Mouse (Mus musculus): ENCODE results near the gene Tmem184b. TPM values are rescaled to one million over a fixed set of nuclear protein-coding genes. Genes with fewer than 3 reads are reported as not detected.

Gene Tmem184b
- polyA plus RNA-seq, 1 experiment from 2014 or later = 52.7 TPM

DNA sequence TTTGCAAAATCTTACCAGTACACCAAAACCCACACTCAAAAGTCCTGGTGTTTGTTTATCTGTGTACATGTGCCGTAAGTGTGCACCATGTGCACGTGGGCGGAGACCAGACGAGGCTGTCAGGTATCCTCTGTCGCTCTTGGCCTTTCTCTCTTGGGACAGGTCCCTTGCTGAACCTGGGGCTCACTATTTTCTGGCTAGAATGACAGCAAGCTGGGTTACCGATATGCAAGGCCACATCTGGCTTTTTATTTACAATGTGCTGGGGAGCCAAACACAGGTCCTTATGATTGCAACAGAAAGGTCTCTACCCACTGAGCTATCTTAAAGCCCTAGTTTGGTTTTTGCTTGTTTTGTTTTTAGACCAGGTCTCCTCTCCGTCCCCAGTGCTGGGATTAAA lies 15.8 kb downstream of the Tmem184b start:
- no peak for ATAC-seq (ENCODE audit: insufficient read depth, low FRiP score)
- H3K36me3 ChIP-seq (ENCODE audit: control insufficient read depth, insufficient read depth, low read length) = no peaks in the 10 kb centered on the region
- peak overlapping the region; percentile 60; the same call in 1 of the 2 replicates for H3K27ac ChIP-seq (ENCODE audit: low read length)

DNA sequence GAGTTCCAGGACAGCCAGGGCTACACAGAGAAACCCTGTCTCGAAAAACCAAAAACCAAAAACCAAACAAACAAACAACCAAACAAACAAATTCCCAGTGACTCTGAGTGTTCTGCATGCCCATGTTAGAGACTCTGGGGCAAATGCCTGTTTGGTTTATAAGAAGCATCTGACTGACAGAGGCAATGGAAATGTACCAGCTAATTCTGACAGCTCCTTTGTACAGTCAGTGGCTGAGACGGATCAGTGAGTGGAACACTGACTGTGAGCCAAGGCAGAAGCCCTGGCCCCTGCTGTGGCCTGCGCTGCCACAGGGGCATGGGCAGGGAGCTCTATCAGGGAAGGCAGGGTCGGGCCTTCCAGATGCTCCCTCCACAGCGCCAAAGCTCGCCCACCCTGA lies 16.3 kb downstream of the Tmem184b start:
- Histone ChIP-seq H3K27me3 (ENCODE audit: control insufficient read depth, insufficient read depth, low read length) (no peaks in the 10 kb centered on the region), H3K36me3 (ENCODE audit: control insufficient read depth, insufficient read depth, low read length) (no peaks in the 10 kb centered on the region), H3K9ac (ENCODE audit: low read length) (no peak overlapping the region), H3K27ac (ENCODE audit: low read length) (no peak overlapping the region), H3K4me1 (ENCODE audit: control insufficient read depth, insufficient read depth, low read length) (peaks cover 39% of the 10 kb centered on the region), H3K4me2 (ENCODE audit: low read depth, low read length) (no peak overlapping the region), H3K4me3 (replicated peaks; ENCODE audit: low read length) (no peak overlapping the region), H3K9me3 (replicated peaks; ENCODE audit: control insufficient read depth, low read length) (no peaks in the 10 kb centered on the region)
- WGBS = 73% methylated on average over 6 of the region's 6 CpGs
- ATAC-seq (ENCODE audit: insufficient read depth, low FRiP score) = no peak

More for the DNA sequence above, 15.8 kb downstream of the Tmem184b start:
- H3K4me1 ChIP-seq (ENCODE audit: control insufficient read depth, insufficient read depth, low read length) = peaks cover 44% of the 10 kb centered on the region
- 81% methylated on average over 7 of the region's 7 CpGs for WGBS
- H3K4me3 ChIP-seq (replicated peaks; ENCODE audit: low read length) = no peak overlapping the region
- H3K9ac ChIP-seq (ENCODE audit: low read length) = no peak overlapping the region
- H3K27me3 ChIP-seq (ENCODE audit: control insufficient read depth, insufficient read depth, low read length) = no peaks in the 10 kb centered on the region
- no peak overlapping the region for H3K4me2 ChIP-seq (ENCODE audit: low read depth, low read length)
- no peaks in the 10 kb centered on the region for H3K9me3 ChIP-seq (replicated peaks; ENCODE audit: control insufficient read depth, low read length)

- Histone ChIP-seq H3K4me2 (ENCODE audit: low read depth, low read length) (no peak overlapping the region), H3K9me3 (replicated peaks; ENCODE audit: control insufficient read depth, low read length) (no peaks in the 10 kb centered on the region), H3K27me3 (ENCODE audit: control insufficient read depth, insufficient read depth, low read length) (no peaks in the 10 kb centered on the region), H3K9ac (ENCODE audit: low read length) (no peak overlapping the region), H3K27ac (ENCODE audit: low read length) (no peak overlapping the region), H3K4me1 (ENCODE audit: control insufficient read depth, insufficient read depth, low read length) (peaks cover 12% of the 10 kb centered on the region), H3K36me3 (ENCODE audit: control insufficient read depth, insufficient read depth, low read length) (no peaks in the 10 kb centered on the region), H3K4me3 (replicated peaks; ENCODE audit: low read length) (no peak overlapping the region)
- 78% methylated on average over 9 of the region's 9 CpGs for WGBS
- ATAC-seq (ENCODE audit: insufficient read depth, low FRiP score) = no peak
Observed at GRCm38 (mm10) chr15:79381644-79382043, 21.7 kb downstream of the Tmem184b start.

DNA sequence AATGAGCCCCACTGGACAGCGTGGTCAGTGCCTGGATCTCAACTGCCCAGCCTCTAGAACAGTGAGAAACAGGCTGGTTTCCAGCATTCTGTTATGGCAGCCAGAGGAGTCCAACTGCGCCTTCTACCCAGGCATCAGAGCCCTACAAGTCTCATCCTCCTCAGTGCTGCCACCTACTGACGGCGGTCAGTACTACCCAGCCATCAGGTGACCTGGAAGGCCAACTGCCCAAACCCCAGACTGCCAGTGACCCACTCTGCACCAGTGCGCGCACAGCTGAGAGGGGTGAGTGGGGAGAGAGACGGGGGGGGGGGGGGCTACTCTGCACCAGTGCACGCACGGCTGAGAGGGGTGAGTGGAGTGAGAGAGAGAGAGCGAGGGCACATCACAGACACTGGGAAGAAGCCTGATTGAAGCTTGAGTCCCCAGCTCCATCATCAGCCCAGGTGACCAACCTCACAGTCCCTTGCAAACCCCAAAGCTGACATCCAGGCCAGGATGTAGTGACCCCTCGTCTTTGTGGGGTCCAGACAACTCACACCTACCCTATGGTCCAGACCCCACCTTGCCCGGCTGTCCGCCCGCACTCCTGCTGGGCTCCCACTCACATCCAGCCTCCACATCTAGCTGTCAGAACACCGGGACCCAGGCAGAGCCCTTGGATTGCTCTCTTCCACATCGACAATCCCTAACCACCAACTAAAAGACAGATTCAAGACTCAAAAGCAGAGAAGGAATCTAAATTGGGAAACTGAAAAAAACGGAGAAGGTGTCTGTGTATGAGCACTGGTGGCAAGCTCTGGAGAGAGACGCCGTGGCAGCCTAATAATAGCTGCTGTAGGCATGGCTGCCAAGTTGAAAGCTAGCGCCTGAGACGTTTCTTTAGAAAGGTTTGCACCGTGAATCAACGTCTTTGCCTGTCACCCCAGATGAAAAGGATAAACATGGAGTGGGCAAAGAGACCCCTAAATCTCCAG lies 22.6 kb downstream of the Tmem184b start:
- Histone ChIP-seq H3K27me3 (ENCODE audit: control insufficient read depth, insufficient read depth, low read length) (no peaks in the 10 kb centered on the region), H3K36me3 (ENCODE audit: control insufficient read depth, insufficient read depth, low read length) (no peaks in the 10 kb centered on the region), H3K4me2 (ENCODE audit: low read depth, low read length) (no peak overlapping the region), H3K9me3 (replicated peaks; ENCODE audit: control insufficient read depth, low read length) (no peaks in the 10 kb centered on the region), H3K9ac (ENCODE audit: low read length) (peak overlapping the region; percentile 37; the same call in 1 of the 2 replicates), H3K27ac (ENCODE audit: low read length) (peak overlapping the region; percentile 43), H3K4me1 (ENCODE audit: control insufficient read depth, insufficient read depth, low read length) (peaks cover 12% of the 10 kb centered on the region), H3K4me3 (replicated peaks; ENCODE audit: low read length) (no peak overlapping the region)
- ATAC-seq (ENCODE audit: insufficient read depth, low FRiP score) = peak; percentile 39; the same call in 1 of the 2 replicates
- WGBS = 47% methylated on average over 23 of the region's 23 CpGs

GRCm38 (mm10) chr15:79379658-79380057 lies 23.7 kb downstream of the Tmem184b start:
- Histone ChIP-seq H3K9me3 (replicated peaks; ENCODE audit: control insufficient read depth, low read length) (no peaks in the 10 kb centered on the region), H3K36me3 (ENCODE audit: control insufficient read depth, insufficient read depth, low read length) (no peaks in the 10 kb centered on the region), H3K4me3 (replicated peaks; ENCODE audit: low read length) (no peak overlapping the region), H3K27me3 (ENCODE audit: control insufficient read depth, insufficient read depth, low read length) (no peaks in the 10 kb centered on the region), H3K4me1 (ENCODE audit: control insufficient read depth, insufficient read depth, low read length) (peaks cover 12% of the 10 kb centered on the region), H3K27ac (ENCODE audit: low read length) (no peak overlapping the region), H3K4me2 (ENCODE audit: low read depth, low read length) (no peak overlapping the region), H3K9ac (ENCODE audit: low read length) (no peak overlapping the region)
- WGBS = 86% methylated on average over 7 of the region's 7 CpGs
- no peak for ATAC-seq (ENCODE audit: insufficient read depth, low FRiP score)

GRCm38 (mm10) chr15:79378608-79379007 lies 24.8 kb downstream of the Tmem184b start:
- Histone ChIP-seq H3K4me1 (ENCODE audit: control insufficient read depth, insufficient read depth, low read length) (peaks cover 12% of the 10 kb centered on the region), H3K36me3 (ENCODE audit: control insufficient read depth, insufficient read depth, low read length) (no peaks in the 10 kb centered on the region)

DNA sequence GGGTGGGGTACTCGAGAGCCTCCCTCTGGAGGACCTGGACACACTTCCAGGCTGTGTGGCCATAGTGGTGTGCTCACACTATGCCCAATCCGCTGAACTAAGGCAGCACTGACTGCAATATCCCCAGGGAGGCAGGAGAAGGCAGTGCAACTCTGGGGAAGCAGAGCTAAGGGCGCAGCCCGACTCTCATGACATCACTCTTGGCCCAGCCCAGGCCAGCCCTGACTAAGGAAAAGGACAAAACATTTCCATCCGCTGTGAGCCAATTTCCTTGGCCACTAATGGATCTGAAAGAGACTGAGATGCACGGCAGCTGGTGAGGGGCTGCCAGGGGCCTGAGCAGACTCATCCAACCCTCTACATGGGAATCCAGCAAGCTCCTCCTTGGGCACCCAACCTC lies 25.7 kb downstream of the Tmem184b start:
- Histone ChIP-seq H3K9me3 (replicated peaks; ENCODE audit: control insufficient read depth, low read length) (no peaks in the 10 kb centered on the region), H3K4me1 (ENCODE audit: control insufficient read depth, insufficient read depth, low read length) (peaks cover 12% of the 10 kb centered on the region), H3K27ac (ENCODE audit: low read length) (no peak overlapping the region), H3K27me3 (ENCODE audit: control insufficient read depth, insufficient read depth, low read length) (no peaks in the 10 kb centered on the region), H3K36me3 (ENCODE audit: control insufficient read depth, insufficient read depth, low read length) (no peaks in the 10 kb centered on the region), H3K4me2 (ENCODE audit: low read depth, low read length) (no peak overlapping the region), H3K9ac (ENCODE audit: low read length) (0 out of 2 replicates have a peak overlapping the region, but pooled peaks have one; percentile 2), H3K4me3 (replicated peaks; ENCODE audit: low read length) (no peak overlapping the region)
- WGBS = 63% methylated on average over 6 of the region's 6 CpGs
- ATAC-seq (ENCODE audit: insufficient read depth, low FRiP score) = peak; percentile 54; the same call in 1 of the 2 replicates

More at GRCm38 (mm10) chr15:79378608-79379007, 24.8 kb downstream of the Tmem184b start:
- ATAC-seq (ENCODE audit: insufficient read depth, low FRiP score) = no peak
- Histone ChIP-seq H3K9ac (ENCODE audit: low read length) (no peak overlapping the region), H3K9me3 (replicated peaks; ENCODE audit: control insufficient read depth, low read length) (no peaks in the 10 kb centered on the region), H3K4me2 (ENCODE audit: low read depth, low read length) (no peak overlapping the region), H3K27ac (ENCODE audit: low read length) (no peak overlapping the region), H3K4me3 (replicated peaks; ENCODE audit: low read length) (no peak overlapping the region), H3K27me3 (ENCODE audit: control insufficient read depth, insufficient read depth, low read length) (no peaks in the 10 kb centered on the region)
- WGBS = 92% methylated on average over 10 of the region's 10 CpGs

DNA sequence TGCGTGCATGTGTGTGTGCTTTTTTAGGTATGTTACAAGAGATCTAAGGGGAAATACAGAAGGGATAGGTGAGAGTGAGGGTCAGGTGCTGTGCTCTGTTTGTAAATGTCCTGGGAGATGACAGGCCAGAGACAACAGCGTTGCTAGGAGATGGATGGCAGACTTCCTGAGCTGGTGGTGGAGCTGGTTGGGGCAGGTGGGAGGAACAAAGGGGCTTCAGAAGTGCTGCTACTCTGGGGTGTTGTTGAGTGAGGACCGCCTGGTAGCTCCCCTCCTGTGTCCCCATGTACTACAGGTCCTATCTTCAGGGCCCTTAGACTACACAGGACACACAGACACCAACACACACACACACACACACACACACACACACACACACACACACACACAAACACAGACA lies 28.6 kb downstream of the Tmem184b start:
- H3K9me3 ChIP-seq (replicated peaks; ENCODE audit: control insufficient read depth, low read length) = no peaks in the 10 kb centered on the region
- ATAC-seq (ENCODE audit: insufficient read depth, low FRiP score) = no peak
- no peak overlapping the region for H3K4me3 ChIP-seq (replicated peaks; ENCODE audit: low read length)
- H3K27me3 ChIP-seq (ENCODE audit: control insufficient read depth, insufficient read depth, low read length) = no peaks in the 10 kb centered on the region
- H3K27ac ChIP-seq (ENCODE audit: low read length) = no peak overlapping the region
- WGBS = 40% methylated on average over 3 of the region's 3 CpGs
- no peaks in the 10 kb centered on the region for H3K36me3 ChIP-seq (ENCODE audit: control insufficient read depth, insufficient read depth, low read length)
- no peak overlapping the region for H3K4me2 ChIP-seq (ENCODE audit: low read depth, low read length)
- peaks cover 5% of the 10 kb centered on the region for H3K4me1 ChIP-seq (ENCODE audit: control insufficient read depth, insufficient read depth, low read length)
- no peak overlapping the region for H3K9ac ChIP-seq (ENCODE audit: low read length)

DNA sequence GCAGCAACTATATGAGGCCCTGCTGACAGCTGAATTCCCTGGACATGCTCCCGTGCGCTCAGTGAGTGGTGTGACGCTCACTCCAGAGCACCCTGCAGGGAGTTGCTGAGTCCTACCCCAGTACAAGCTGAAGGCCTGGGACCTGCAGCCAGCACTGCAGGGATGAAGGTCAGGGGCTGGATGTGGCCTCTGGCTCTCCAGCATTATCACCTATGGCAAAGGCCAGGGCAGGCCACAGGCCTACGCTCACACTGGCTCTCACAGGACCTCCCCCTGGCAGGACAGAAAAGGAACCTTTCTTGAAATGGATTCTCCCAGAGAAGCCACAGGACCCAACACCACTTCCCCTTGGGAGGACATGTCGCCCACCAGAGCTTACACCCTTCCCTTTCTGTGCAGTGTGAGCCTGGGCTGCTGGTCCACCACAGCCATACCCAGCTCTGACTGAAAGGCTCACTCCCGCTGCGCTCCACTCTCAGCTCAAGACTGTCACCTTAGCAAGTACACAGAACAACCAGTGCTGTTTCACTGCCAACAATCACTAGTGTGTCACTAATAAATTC lies 33.0 kb downstream of the Tmem184b start:
- Histone ChIP-seq H3K36me3 (ENCODE audit: control insufficient read depth, insufficient read depth, low read length) (peaks cover 4% of the 10 kb centered on the region; the same call in 1 of the 2 replicates), H3K4me3 (replicated peaks; ENCODE audit: low read length) (no peak overlapping the region), H3K4me1 (ENCODE audit: control insufficient read depth, insufficient read depth, low read length) (peaks cover 31% of the 10 kb centered on the region), H3K27me3 (ENCODE audit: control insufficient read depth, insufficient read depth, low read length) (no peaks in the 10 kb centered on the region), H3K9me3 (replicated peaks; ENCODE audit: control insufficient read depth, low read length) (no peaks in the 10 kb centered on the region), H3K9ac (ENCODE audit: low read length) (no peak overlapping the region), H3K27ac (ENCODE audit: low read length) (peak overlapping the region; percentile 93), H3K4me2 (ENCODE audit: low read depth, low read length) (no peak overlapping the region)
- 77% methylated on average over 7 of the region's 7 CpGs for WGBS
- no peak for ATAC-seq (ENCODE audit: insufficient read depth, low FRiP score)

Measured in stomach, embryonic 16.5 days (tissue).